Mouse (Mus musculus): Measurements from ENCODE around the gene Esrrg.

DNA sequence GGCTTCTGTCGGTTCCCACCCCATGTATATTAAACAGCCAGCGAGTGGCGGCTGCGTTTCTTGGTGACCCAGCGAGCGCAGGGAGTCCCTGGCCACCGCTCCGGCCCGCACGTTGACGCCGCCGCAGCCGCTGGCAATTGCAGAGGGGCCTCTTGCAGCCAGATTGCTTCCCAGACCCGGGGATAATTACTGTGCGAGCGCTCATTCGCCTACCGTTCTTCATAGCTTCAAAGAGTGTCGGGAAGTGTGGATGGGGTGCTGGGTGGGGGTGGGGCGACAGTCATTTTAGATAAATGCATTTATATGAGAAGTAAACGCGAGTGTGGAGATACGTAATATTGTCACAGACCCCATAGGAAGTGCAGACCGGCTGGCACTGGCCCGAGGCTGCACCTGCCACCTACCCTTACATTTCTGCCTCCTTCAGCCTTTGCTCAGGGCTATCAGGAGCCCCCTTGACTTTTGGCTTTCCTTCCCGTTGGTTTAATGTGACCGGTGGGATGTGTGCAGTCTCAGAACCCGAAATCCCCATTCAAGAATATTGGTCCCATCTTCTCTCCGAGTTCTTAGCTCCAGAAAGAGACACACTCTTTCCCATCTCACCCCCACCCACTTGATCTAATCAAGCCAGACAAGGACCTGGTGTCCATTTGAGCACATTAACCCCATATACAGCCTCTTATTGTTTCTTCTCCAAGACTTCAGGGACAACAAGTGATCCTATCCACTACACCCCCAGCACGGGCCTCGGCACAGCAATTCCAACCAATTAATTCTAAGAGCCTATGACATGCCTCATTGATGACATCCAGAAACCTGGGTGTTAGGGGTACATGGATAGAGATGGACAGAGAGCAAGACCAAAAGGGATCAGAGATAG, 3.0 kb upstream of the Esrrg start:
- no peak for TF ChIP-seq CTCF (IDR thresholded peaks at IDR 0.05; ENCODE audit: control insufficient read depth, insufficient read depth, insufficient read length)
- TF ChIP-seq USF1 (IDR thresholded peaks at IDR 0.05; ENCODE audit: low read depth) = no peak
- TF ChIP-seq MYOG (IDR thresholded peaks at IDR 0.05; ENCODE audit: control insufficient read depth, extremely low read depth, insufficient read length) = no peak
- TF ChIP-seq MAX (IDR thresholded peaks at IDR 0.05) = no peak
- TF ChIP-seq MYOD1 (IDR thresholded peaks at IDR 0.05; ENCODE audit: control insufficient read depth, insufficient read length, low read depth) = no peak

All from C2C12 (cell line).